In the genomic region with DNA sequence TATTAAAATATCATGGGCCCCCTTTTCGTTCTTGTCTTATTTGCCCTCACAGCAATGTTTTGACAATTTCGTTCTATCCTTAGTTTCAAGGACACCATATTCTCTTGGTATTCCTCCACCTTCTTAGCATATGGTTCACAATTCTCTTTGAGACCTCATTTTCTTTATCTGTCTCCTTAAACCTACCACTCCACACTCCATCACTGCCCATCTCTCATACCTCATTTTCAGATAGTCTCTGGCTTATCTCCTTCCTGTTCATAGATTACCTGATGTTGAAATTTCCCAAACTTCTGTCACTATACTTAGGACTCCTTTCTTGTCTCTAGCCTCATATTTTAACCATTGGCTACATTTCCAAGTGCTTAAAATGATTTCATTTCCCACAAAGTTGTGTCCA, we compare ENCODE assay signal across 25 mouse cellular contexts.
"Had no signal": no experiment of that assay in that cellular context is flagged by ENCODE, and none has a peak within 500 bp of the region (broad histone marks: within the 10 kb centered on the region; RNA-seq: fewer than 3 reads in every experiment).

No protein-coding gene starts in this region.

- H3K9me3 ChIP-seq: heart, embryonic 10.5 days; heart, embryonic 12.5 days; hindbrain, embryonic 10.5 days; hindbrain, embryonic 12.5 days; intestine, embryonic 15.5 days; limb, embryonic 10.5 days; limb, embryonic 12.5 days had no signal

- ATAC-seq: hindbrain, embryonic 16.5 days; inflammation-experienced regulatory T-cells, adult 6 months; intestine, embryonic 15.5 days; intestine, postnatal 0 days had no signal

- DNase-seq: gastrocnemius, adult 2 months; gastrocnemius, postnatal 10 days; gastrocnemius, postnatal 25 days; heart, adult 18-20 months; heart, postnatal 10 days; heart, postnatal 4 days; kidney, adult 18-20 months; kidney, adult 8-10 months; kidney, postnatal 10 days; kidney, postnatal 25 days; kidney, postnatal 4 days; liver had no signal

- H3K4me3 ChIP-seq: gastrocnemius, adult 2 months; heart, embryonic 10.5 days; heart, embryonic 12.5 days; hindbrain, embryonic 10.5 days; hindbrain, embryonic 12.5 days; intestine, embryonic 15.5 days; layer of hippocampus, adult 2 months; limb, embryonic 10.5 days; limb, embryonic 12.5 days had no signal

- H3K9ac ChIP-seq: heart, embryonic 12.5 days; hindbrain, embryonic 12.5 days; hindbrain, embryonic 14.5 days; intestine, embryonic 15.5 days; limb, embryonic 12.5 days had no signal

- H3K4me1 ChIP-seq: heart, embryonic 10.5 days; heart, embryonic 12.5 days; hindbrain, embryonic 10.5 days; hindbrain, embryonic 12.5 days; intestine, embryonic 15.5 days; limb, embryonic 10.5 days; limb, embryonic 12.5 days had no signal

- H3K27me3 ChIP-seq: heart, embryonic 12.5 days; hindbrain, embryonic 12.5 days; intestine, embryonic 15.5 days; limb, embryonic 12.5 days had no signal

- H3K4me2 ChIP-seq: heart, embryonic 12.5 days; hindbrain, embryonic 12.5 days; hindbrain, embryonic 14.5 days; intestine, embryonic 15.5 days; limb, embryonic 12.5 days; liver, embryonic 11.5 days had no signal

- H3K36me3 ChIP-seq: heart, embryonic 10.5 days; heart, embryonic 12.5 days; hindbrain, embryonic 10.5 days; hindbrain, embryonic 12.5 days; intestine, embryonic 15.5 days; limb, embryonic 10.5 days; limb, embryonic 12.5 days had no signal

- H3K27ac ChIP-seq: gastrocnemius, adult 2 months; heart, embryonic 10.5 days; hindbrain, embryonic 10.5 days; hindbrain, embryonic 12.5 days; hindbrain, embryonic 14.5 days; intestine, embryonic 15.5 days; layer of hippocampus, adult 2 months; limb, embryonic 10.5 days; limb, embryonic 12.5 days had no signal
